Mouse (Mus musculus) stomach, postnatal 0 days (tissue): Measurements from ENCODE around the gene Gm5737. TPM values are rescaled to one million over a fixed set of nuclear protein-coding genes. Genes with fewer than 3 reads are reported as not detected.

Experiments used
- ATAC-seq: fragments of 200-750 bp; cut with Nextera tagmentation; 2 replicates; pipeline ENCODE4 v1.8.0; 2017; ENCODE audit not compliant: low FRiP score, low TSS enrichment
- DNase-seq: peaks from one replicate; pipeline ENCODE4 v3.0.0-alpha.2; 2016; ENCODE audit warnings: low spot score
- H3K27ac ChIP-seq: fragments of 300-500 bp; sonication (generic); replicated peaks from 2 replicates; pipeline ENCODE4 v1.5.1; 2014; ENCODE audit warnings: mild to moderate bottlenecking, control low read depth
- H3K27me3 ChIP-seq: fragments of 300-500 bp; sonication (generic); 2 replicates; pipeline ENCODE4 v1.6.1; 2014; ENCODE audit warnings: low read length; ENCODE audit not compliant: control insufficient read depth, insufficient read depth
- H3K36me3 ChIP-seq: fragments of 300-500 bp; sonication (generic); 2 replicates; pipeline ENCODE4 v1.6.1; 2014; ENCODE audit warnings: low read length, mixed read lengths; ENCODE audit not compliant: control insufficient read depth, insufficient read depth
- H3K4me1 ChIP-seq: fragments of 300-500 bp; sonication (generic); replicated peaks from 2 replicates; pipeline ENCODE4 v1.6.1; 2014; ENCODE audit warnings: antibody characterized with exemption; ENCODE audit not compliant: control insufficient read depth, insufficient read depth
- H3K4me2 ChIP-seq: fragments of 300-500 bp; sonication (generic); replicated peaks from 2 replicates; pipeline ENCODE4 v1.6.1; 2014; ENCODE audit warnings: low read depth, mild to moderate bottlenecking, control low read depth, moderate library complexity
- H3K4me3 ChIP-seq: fragments of 300-500 bp; sonication (generic); 2 replicates; pipeline ENCODE4 v1.5.1; 2014; ENCODE audit warnings: low read depth, low read length, control low read depth
- H3K9ac ChIP-seq: fragments of 300-500 bp; sonication (generic); 2 replicates; pipeline ENCODE4 v1.6.1; 2014; ENCODE audit warnings: mild to moderate bottlenecking, low read length, control low read depth, mixed read lengths
- H3K9me3 ChIP-seq: fragments of 300-500 bp; sonication (generic); 2 replicates; pipeline ENCODE4 v1.6.1; 2016; ENCODE audit warnings: low read length; ENCODE audit not compliant: control insufficient read depth
- CTCF ChIP-seq: IDR thresholded peaks from 2 replicates; pipeline ENCODE4 v1.5.1; 2016; ENCODE audit warnings: antibody characterized with exemption, low read depth, mild to moderate bottlenecking, moderate library complexity
- EP300 ChIP-seq: optimal IDR thresholded peaks from 2 replicates; pipeline ENCODE3; 2016; ENCODE audit warnings: antibody characterized with exemption
- WGBS: fragments of 180-500 bp; shearing (Covaris S2); extraction: QIAGEN DNeasy Blood & Tissue Kit; methylation state at CpG from one replicate; pipeline ENCODE4 v1.1.7; 2014; 5-methylcytosine and 5-hydroxymethylcytosine counted together
- polyA plus RNA-seq: library from polyadenylated mRNA; unstranded; fragments of >200 nt; fragmentation: Nextera tagmentation; extraction: Ambion mirVana; gene quantifications from 2 replicates; pipeline ENCODE4 v1.2.1, GENCODE M21; 2015

Gene Gm5737
- polyA plus RNA-seq, 1 experiment from 2014 or later = not detected

- no peak overlapping the region for H3K9ac ChIP-seq
- peaks cover 11% of the 10 kb centered on the region for H3K4me1 ChIP-seq
- DNase-seq (no peak), ATAC-seq (no peak)
- WGBS = 37% methylated on average over 3 of the region's 3 CpGs
- TF ChIP-seq CTCF (no peak), EP300 (no peak)
- H3K4me2 ChIP-seq = no peak overlapping the region
- H3K36me3 ChIP-seq = peaks cover 7% of the 10 kb centered on the region; the same call in 1 of the 2 replicates
- H3K27me3 ChIP-seq = no peaks in the 10 kb centered on the region
- peak overlapping the region; percentile 69; the same call in 1 of the 2 replicates for H3K27ac ChIP-seq
- H3K9me3 ChIP-seq = no peaks in the 10 kb centered on the region
- no peak overlapping the region for H3K4me3 ChIP-seq
These were observed 50.0 kb downstream of the Gm5737 start for GRCm38 (mm10) chr7:120862196-120862595.

DNA sequence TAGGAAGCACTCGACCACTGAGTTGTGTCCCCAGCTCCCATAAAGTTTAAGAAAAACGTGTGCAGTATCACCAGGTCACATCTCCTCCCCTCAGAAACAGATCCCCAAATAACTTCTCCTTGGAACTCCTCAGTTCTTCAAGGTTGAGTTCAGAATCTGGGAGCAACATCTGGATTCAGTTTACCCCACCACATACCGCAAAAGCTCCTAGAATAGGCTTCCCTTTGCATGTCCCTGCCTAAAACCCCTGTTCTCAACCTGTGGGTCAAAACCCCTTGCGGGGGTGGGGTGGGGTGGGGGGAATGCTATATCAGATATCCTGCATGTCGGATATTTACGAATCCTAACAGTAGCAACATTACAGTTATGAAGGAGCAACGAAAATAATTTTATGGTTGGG lies 50.5 kb downstream of the Gm5737 start:
- ATAC-seq = no peak
- Histone ChIP-seq H3K27me3 (no peaks in the 10 kb centered on the region), H3K4me3 (no peak overlapping the region), H3K4me1 (peaks cover 11% of the 10 kb centered on the region), H3K36me3 (peaks cover 7% of the 10 kb centered on the region; the same call in 1 of the 2 replicates), H3K27ac (peak overlapping the region; percentile 69), H3K9me3 (no peaks in the 10 kb centered on the region), H3K9ac (no peak overlapping the region), H3K4me2 (no peak overlapping the region)
- DNase-seq = no peak
- TF ChIP-seq EP300 = no peak
- TF ChIP-seq CTCF = no peak
- WGBS = 61% methylated on average over 7 of the region's 7 CpGs

DNA sequence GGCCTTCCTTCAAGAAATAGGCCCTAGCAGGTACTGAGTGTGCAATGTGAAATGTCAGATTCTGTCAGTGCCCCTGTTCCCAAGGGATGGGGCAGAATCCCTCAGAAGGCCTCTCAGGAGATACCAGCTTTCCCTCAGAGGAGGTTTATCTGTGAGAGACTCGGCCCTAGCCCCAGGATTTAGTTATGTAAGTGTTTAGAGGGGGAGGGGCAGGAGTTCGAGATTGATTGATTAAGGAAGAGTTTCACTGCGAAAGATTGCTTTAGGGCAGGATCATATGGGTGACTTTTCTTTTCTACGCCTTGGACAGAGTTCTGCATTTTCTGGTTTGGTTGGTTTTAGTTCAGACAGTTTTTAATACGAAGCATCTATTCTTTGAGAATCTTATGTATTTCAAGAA lies 51.3 kb downstream of the Gm5737 start:
- H3K27ac ChIP-seq = peak overlapping the region; percentile 69
- no peak overlapping the region for H3K4me2 ChIP-seq
- H3K9ac ChIP-seq = no peak overlapping the region
- ATAC-seq (no peak), DNase-seq (no peak)
- no peaks in the 10 kb centered on the region for H3K9me3 ChIP-seq
- peaks cover 14% of the 10 kb centered on the region for H3K4me1 ChIP-seq
- 29% methylated on average over 5 of the region's 5 CpGs for WGBS
- TF ChIP-seq EP300 (no peak), CTCF (no peak)
- peaks cover 2% of the 10 kb centered on the region; the same call in 1 of the 2 replicates for H3K36me3 ChIP-seq
- H3K27me3 ChIP-seq = no peaks in the 10 kb centered on the region
- H3K4me3 ChIP-seq = no peak overlapping the region

- Histone ChIP-seq H3K4me1 (peaks cover 14% of the 10 kb centered on the region), H3K9me3 (no peaks in the 10 kb centered on the region), H3K9ac (no peak overlapping the region), H3K4me3 (no peak overlapping the region), H3K36me3 (no peaks in the 10 kb centered on the region), H3K27me3 (no peaks in the 10 kb centered on the region), H3K4me2 (peak overlapping the region; percentile 31), H3K27ac (peak overlapping the region; percentile 93)
- TF ChIP-seq CTCF = no peak
- peak; percentile 72 for TF ChIP-seq EP300
- ATAC-seq (peak; percentile 87), DNase-seq (peak; percentile 89)
- WGBS = under 1% methylated on average over 7 of the region's 7 CpGs
These were observed 52.9 kb downstream of the Gm5737 start for GRCm38 (mm10) chr7:120865100-120865499.

GRCm38 (mm10) chr7:120865832-120866231 lies 53.7 kb downstream of the Gm5737 start:
- ATAC-seq (peak; percentile 84), DNase-seq (peak; percentile 73)
- H3K4me2 ChIP-seq = no peak overlapping the region
- H3K9me3 ChIP-seq = no peaks in the 10 kb centered on the region
- TF ChIP-seq CTCF (no peak), EP300 (no peak)
- H3K4me3 ChIP-seq = no peak overlapping the region
- 31% methylated on average over 4 of the region's 4 CpGs for WGBS
- peak overlapping the region; percentile 93 for H3K27ac ChIP-seq
- H3K9ac ChIP-seq = peak overlapping the region; percentile 18; the same call in 1 of the 2 replicates
- no peaks in the 10 kb centered on the region for H3K27me3 ChIP-seq
- peaks cover 14% of the 10 kb centered on the region for H3K4me1 ChIP-seq
- H3K36me3 ChIP-seq = no peaks in the 10 kb centered on the region

- peak overlapping the region; percentile 93 for H3K27ac ChIP-seq
- H3K4me1 ChIP-seq = peaks cover 14% of the 10 kb centered on the region
- 40% methylated on average over 2 of the region's 2 CpGs for WGBS
- H3K9me3 ChIP-seq = no peaks in the 10 kb centered on the region
- no peak overlapping the region for H3K9ac ChIP-seq
- DNase-seq (no peak), ATAC-seq (no peak)
- TF ChIP-seq EP300 = no peak
- TF ChIP-seq CTCF = no peak
- no peak overlapping the region for H3K4me2 ChIP-seq
- no peak overlapping the region for H3K4me3 ChIP-seq
- no peaks in the 10 kb centered on the region for H3K27me3 ChIP-seq
- no peaks in the 10 kb centered on the region; the same call in 1 of the 2 replicates for H3K36me3 ChIP-seq
These were observed 54.5 kb downstream of the Gm5737 start for GRCm38 (mm10) chr7:120866684-120867083.
